Mouse (Mus musculus) brown adipose tissue, adult 24 weeks (tissue): Measurements from ENCODE around the gene Pick1. TPM values are rescaled to one million over a fixed set of nuclear protein-coding genes. Genes with fewer than 3 reads are reported as not detected.

Experiments used
- H3K27ac ChIP-seq: fragments of 200-500 bp; replicated peaks from 2 replicates; pipeline ENCODE4 v1.5.1; 2012; ENCODE audit warnings: low read depth, mild to moderate bottlenecking, low read length
- H3K4me1 ChIP-seq: fragments of 200-500 bp; 2 replicates; pipeline ENCODE4 v1.6.1; 2012; ENCODE audit warnings: low read length, mixed read lengths; ENCODE audit not compliant: control insufficient read depth, insufficient read depth, insufficient read length
- H3K4me3 ChIP-seq: fragments of 200-500 bp; 2 replicates; pipeline ENCODE4 v1.5.1; 2012; ENCODE audit warnings: low read depth, mild to moderate bottlenecking, low read length, moderate library complexity; ENCODE audit not compliant: insufficient read depth
- polyA plus RNA-seq: library from polyadenylated mRNA; stranded (reverse); fragments of >200 nt; gene quantifications from 2 replicates; pipeline ENCODE4 v1.2.4, GENCODE M21; 2012; ENCODE audit not compliant: missing spikeins, insufficient read depth, insufficient read length

Pick1 gene
- polyA plus RNA-seq, 1 experiment, result 13.0 TPM

DNA sequence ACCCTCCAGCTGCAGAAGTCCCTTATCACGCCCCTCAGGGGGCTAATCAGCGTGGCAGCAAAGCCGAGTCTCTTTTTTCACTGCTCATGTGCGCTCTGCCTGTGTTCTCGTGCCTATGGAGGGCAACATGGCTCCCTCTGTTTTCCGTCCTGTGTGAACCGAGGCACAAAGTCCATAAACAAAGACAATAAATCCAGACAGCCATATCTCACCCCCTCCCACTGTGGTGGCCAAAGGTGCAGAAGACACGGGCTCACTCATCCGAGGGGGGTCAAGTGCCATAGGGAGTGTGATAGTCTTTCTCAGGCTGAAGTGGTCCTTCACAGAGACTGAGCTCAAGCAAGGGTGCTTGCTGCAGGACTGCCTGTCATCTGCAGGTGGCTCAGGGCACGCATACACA is 44.0 kb downstream of the Pick1 start:
- Histone ChIP-seq H3K27ac (no peak overlapping the region), H3K4me3 (no peak overlapping the region), H3K4me1 (no peaks in the 10 kb centered on the region)

DNA sequence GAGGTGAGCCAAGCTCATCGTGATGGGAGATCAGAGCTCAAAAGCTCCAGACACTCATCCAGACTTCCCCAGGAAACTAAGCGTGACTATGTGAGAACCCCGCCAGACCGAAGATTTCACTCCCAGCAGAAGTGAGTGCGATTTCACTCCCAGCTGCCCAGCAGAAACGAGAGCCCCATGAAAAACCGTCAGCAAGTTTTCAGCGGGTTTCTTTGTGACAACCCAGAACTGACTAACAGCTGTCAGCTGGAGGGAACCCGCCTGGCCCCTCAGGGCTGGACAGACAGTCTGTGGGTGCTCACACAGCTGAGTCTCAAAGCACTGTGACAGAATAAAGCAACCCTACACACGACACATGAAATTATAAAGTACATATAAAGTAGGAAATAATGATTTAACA is 48.8 kb downstream of the Pick1 start:
- Histone ChIP-seq H3K4me1 (no peaks in the 10 kb centered on the region), H3K4me3 (no peak overlapping the region), H3K27ac (no peak overlapping the region)

DNA sequence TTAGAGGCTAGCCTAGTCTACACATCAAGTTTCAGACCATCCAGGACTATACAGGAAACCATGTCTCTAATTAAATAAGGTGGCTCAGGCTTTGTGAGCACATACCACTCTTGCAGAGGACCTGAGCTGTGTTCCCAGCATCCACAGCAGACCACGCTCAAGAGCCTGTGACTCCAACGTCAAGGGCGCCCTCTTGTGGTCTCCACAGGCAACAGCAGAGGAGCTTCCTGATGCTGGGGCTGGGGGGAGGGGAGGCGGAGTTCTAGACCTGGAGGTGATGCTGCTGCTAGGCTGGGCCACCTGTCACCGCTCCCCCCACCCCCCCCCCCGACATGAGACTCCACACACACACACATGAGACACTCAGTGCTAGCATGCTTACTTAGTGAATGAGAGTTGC is 51.2 kb downstream of the Pick1 start:
- no peaks in the 10 kb centered on the region for H3K4me1 ChIP-seq
- H3K27ac ChIP-seq, result no peak overlapping the region
- H3K4me3 ChIP-seq, result no peak overlapping the region

DNA sequence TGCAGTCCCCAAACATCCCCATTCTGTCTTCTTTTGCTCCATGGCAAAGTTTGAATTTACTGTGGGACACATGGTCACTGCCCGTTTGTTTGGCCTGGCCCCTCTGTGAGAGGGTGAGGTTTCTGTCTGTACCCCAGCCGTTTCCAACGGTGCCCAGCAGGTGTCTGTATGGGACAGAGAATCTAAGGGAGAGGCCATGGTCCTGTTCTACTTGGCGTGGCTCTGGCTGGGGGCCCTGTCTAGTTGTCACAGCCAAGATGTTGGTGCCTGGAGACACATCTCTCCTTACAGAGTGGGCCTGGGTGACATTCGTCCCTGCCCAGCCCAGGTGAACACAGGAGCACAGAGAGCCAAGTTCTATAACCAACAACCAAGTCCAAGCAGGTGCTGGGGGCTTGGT is 51.9 kb downstream of the Pick1 start:
- H3K27ac ChIP-seq, result no peak overlapping the region
- H3K4me3 ChIP-seq, result no peak overlapping the region
- no peaks in the 10 kb centered on the region for H3K4me1 ChIP-seq

DNA sequence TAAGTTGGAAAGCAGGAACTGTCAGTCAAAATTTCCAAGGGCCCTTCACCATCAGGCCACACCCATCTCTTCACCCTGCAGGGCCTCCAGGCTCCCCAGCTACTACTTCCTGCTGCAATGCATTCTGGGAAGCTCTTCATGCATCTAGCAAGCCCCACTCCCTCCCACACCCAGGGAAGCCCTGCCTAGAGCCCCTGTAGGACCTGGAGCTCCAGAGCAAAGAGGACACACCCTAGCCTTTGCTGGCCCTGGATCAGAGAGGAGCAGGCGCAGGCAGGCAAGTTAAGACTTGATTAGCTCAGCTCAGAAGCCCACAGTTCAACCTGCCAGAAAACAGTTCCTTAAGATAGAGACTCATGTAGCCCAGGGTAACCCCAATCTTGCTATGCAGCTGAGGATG is 52.4 kb downstream of the Pick1 start:
- H3K4me3 ChIP-seq, result no peak overlapping the region
- no peak overlapping the region for H3K27ac ChIP-seq
- no peaks in the 10 kb centered on the region for H3K4me1 ChIP-seq

DNA sequence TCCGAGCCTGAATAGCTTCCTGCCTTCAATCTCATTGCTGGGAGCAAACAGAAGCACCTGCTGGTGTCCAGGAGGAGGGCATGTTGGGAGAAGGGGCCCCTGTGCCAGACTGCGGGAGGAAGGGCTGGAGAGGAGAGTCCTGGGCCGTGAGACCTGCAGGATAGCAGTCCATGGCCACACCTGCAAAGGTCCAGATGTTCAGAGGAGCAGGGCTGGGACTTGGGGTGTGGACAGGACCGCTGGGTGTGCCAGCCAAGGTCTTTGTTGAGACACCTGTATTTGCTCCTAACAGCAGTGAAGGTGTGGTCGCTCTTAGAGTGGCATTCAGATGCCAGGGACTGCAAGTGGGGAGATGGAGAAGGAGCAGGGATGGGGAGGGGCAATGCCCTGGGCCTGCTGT is 53.5 kb downstream of the Pick1 start:
- H3K4me1 ChIP-seq, result no peaks in the 10 kb centered on the region
- H3K27ac ChIP-seq, result no peak overlapping the region
- no peak overlapping the region for H3K4me3 ChIP-seq

DNA sequence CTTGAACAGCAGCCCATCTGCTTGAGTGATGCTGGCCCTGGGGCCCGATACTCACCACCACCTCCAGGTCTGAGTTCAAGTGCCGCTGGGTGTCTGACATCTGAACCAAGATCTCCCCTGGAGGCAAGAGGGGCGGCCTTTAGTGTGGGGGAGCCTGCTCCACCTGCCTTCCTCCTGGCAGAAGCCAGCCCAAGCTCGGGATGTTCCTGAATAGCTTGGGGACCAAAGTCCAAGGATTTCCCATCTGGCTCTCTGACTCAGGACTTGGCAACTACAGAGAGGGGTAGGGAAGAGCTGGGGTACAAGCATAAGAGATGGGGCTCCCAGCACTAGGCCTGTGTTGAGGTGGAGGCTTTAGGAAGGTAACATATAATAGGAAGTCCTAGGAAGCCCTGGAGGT is 54.4 kb downstream of the Pick1 start:
- H3K27ac ChIP-seq, result no peak overlapping the region
- H3K4me3 ChIP-seq, result no peak overlapping the region
- H3K4me1 ChIP-seq, result no peaks in the 10 kb centered on the region

DNA sequence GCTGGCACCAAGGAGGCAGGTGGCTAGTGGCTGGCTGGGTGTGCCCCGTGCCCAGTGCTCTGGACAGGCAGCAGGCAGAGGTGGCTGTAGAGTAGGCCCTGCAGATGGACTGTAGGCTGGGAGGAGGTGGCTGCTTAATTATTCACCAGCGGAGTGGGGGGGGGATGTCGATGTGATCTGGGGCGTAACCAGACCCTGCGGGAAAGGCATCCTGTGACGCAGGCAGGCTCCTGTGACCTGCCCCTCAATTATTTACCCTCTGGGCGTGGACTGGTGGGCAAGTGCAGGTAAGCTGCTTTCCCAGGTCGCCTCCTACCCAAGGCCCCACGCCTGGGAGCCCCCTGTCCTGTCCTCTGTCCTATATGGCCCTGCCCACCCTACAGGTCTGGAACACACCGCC is 56.4 kb downstream of the Pick1 start, which contains the start of gene Baiap2l2:
TSS of gene Baiap2l2 (minus strand) at position 139 of the 400 bp plus-strand sequence.
- Histone ChIP-seq H3K4me3 (no peak within 1 kb of the TSS), H3K27ac (no peak within 1 kb of the TSS), H3K4me1 (no peaks in the 10 kb centered on the region)

DNA sequence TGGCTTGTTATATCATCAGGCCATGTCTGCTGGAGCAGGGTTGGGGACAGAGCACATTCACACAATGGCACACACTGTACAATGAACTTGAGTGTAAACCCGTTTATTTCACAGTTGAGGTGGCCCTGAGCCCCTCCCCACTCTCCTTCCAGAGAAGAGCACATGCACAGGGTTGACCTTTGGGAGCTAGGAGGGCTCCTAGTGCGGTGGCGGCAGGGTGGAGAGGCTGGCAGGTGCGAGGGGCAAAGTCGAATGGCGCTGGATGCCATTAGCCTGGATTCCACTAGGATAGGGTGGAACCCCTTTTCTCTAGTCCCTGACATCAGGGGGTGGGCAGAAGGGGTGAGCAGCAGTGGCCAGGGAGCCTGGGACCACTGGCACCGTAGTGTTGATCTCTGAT is 57.2 kb downstream of the Pick1 start:
- no peaks in the 10 kb centered on the region for H3K4me1 ChIP-seq
- H3K27ac ChIP-seq, result no peak overlapping the region
- H3K4me3 ChIP-seq, result no peak overlapping the region

DNA sequence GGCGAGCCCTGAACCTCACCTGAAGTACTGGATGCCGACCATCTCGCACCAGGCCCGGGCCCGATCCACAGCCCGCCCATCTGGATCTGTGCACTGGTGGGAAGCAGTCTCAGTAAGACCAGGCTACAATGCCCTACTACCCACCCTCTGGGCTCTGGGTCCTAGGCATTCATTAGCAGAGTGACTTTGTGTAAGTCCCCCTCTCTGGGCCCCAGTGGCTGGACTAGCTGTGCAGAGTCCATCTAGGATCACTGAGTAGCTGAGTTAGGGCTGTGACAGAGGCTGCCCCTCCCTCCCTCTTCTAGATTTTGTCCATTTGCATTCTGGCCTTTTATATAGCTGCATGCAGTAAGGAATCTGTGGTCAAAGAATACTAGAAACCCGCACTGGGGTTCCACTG is 58.1 kb downstream of the Pick1 start:
- H3K27ac ChIP-seq, result no peak overlapping the region
- H3K4me3 ChIP-seq, result no peak overlapping the region
- H3K4me1 ChIP-seq, result no peaks in the 10 kb centered on the region

DNA sequence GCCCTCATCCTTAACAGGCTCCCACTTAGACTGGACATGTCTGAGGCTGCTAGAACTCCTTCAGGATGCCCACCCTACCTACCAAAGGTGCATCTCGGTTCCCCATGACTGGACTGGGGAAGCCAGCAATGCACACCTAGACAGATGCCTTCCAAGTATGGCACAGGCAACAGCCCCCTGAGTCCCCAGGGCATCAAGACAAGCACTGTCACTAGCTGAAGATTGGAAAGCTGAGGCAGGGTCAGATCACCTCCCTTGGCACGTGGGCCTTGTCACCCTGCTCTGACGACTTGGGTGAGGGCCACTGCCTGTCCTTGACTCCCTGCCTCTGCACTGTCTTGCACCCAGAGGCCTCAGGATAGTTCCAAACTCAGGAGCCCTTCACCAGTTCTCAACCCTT is 59.4 kb downstream of the Pick1 start:
- H3K4me3 ChIP-seq, result no peak overlapping the region
- H3K27ac ChIP-seq, result no peak overlapping the region
- H3K4me1 ChIP-seq, result no peaks in the 10 kb centered on the region

DNA sequence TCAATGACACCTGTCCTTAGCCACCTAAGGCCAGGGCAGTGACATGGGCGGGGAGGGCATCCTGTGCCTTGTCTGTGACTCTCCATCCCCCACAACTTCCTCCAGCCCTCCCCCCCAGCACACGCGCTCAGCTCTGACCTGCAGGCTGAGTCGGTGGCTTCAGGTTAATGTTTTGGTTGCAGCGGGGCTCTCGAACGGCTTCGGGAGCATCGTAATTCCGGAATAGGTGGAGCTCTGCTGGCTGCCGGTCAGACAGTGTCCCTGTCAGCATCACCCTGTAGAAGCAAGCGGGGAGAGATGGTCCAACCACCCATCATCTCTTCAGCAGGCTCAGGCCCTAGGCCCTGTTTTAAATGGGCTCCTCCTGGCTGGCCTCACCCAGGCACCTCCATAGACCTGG is 60.5 kb downstream of the Pick1 start:
- no peak overlapping the region for H3K27ac ChIP-seq
- no peak overlapping the region for H3K4me3 ChIP-seq
- no peaks in the 10 kb centered on the region for H3K4me1 ChIP-seq

DNA sequence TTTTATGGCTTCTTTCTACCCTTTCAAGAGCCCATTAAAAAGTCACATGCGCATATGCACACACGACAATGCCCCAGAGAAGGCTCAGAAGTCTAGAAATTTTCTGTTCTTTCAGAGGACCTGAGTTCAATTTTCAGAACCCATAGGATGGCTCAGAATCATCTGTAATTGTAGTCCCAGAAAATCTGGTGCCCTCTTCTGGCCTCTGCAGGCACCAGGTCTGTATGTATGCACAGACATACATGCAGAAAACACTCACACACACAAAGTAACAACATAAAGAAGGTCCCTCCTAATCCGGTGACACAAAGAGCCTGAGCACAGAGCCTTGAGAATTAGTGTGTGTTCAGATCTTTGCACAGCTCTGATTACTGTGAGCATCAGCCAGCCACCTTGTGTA is 61.4 kb downstream of the Pick1 start:
- H3K4me3 ChIP-seq, result no peak overlapping the region
- H3K4me1 ChIP-seq, result no peaks in the 10 kb centered on the region
- H3K27ac ChIP-seq, result no peak overlapping the region

DNA sequence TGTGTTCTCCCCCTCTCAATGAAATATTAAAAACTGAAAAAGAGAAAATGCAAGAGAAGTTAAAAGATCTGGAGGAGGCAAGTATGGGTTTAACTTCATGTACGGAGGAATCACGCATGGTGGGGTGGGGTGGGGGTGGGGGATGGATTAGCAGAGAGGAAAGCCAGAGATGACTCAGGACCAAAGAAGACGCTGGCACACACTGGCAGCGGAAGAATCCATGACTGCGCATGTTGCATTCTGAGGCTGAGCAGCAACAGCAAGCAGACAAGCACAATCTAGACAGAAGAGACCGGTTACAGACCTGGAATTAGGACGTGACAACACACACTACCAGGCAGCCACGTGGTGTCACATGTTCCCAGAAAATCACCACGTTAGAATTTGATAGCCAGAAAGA is 63.8 kb downstream of the Pick1 start:
- H3K4me3 ChIP-seq, result no peak overlapping the region
- no peaks in the 10 kb centered on the region for H3K4me1 ChIP-seq
- H3K27ac ChIP-seq, result no peak overlapping the region

DNA sequence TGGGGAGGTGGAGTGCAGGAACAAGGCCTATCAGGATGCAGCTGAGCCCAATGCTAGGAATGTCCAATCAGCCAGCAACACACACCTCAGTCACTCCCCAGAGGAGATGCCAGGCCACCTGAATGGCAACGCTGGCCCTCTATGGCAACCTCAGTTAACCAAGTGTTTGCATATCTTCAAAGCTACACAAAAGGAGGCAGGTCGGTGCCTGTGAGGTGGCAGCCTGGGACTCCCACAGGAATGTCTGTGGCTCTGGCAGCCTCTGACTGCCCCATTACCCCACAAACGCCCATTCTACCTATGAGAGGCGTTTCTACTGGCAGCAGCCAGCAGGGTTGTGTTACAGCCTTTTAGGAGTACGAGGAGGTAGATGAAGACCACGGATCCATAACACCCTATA is 69.6 kb downstream of the Pick1 start:
- Histone ChIP-seq H3K4me1 (no peaks in the 10 kb centered on the region), H3K4me3 (no peak overlapping the region), H3K27ac (no peak overlapping the region)
